Mouse (Mus musculus) thymus, adult 2 months (tissue): ENCODE data around the gene Brox. TPM values are rescaled to one million over a fixed set of nuclear protein-coding genes. Genes with fewer than 3 reads are reported as not detected.

ENCODE experiments used
- DNase-seq: peaks from one replicate; pipeline ENCODE4 v3.0.0; 2021
- H3K27ac ChIP-seq: fragments of 200-500 bp; 2 replicates; pipeline ENCODE4 v1.5.1; 2012; ENCODE audit warnings: low read length, control low read depth; ENCODE audit not compliant: control insufficient read depth, insufficient read depth
- H3K27me3 ChIP-seq: fragments of 200-500 bp; 2 replicates; pipeline ENCODE4 v1.6.1; 2012; ENCODE audit warnings: mild to moderate bottlenecking, low read length, moderate library complexity, mixed read lengths; ENCODE audit not compliant: control insufficient read depth, insufficient read depth
- H3K36me3 ChIP-seq: fragments of 200-500 bp; 2 replicates; pipeline ENCODE4 v1.6.1; 2012; ENCODE audit warnings: mild to moderate bottlenecking, low read length, moderate library complexity; ENCODE audit not compliant: control insufficient read depth, insufficient read depth
- H3K4me1 ChIP-seq: fragments of 200-500 bp; replicated peaks from 2 replicates; pipeline ENCODE4 v1.6.1; 2012; ENCODE audit warnings: low read length; ENCODE audit not compliant: control insufficient read depth, insufficient read depth
- H3K4me3 ChIP-seq: fragments of 200-500 bp; 2 replicates; pipeline ENCODE4 v1.5.1; 2012; ENCODE audit warnings: mild to moderate bottlenecking, low read length, control low read depth, moderate library complexity; ENCODE audit not compliant: control insufficient read depth, insufficient read depth
- CTCF ChIP-seq: fragments of 200-500 bp; IDR thresholded peaks from 2 replicates; pipeline ENCODE4 v1.5.1; 2012; ENCODE audit warnings: mild to moderate bottlenecking, control low read depth, low read length, moderate library complexity, borderline replicate concordance; ENCODE audit not compliant: control insufficient read depth, poor library complexity, insufficient read depth; ENCODE audit errors: extremely low read depth
- POLR2A ChIP-seq: fragments of 200-500 bp; IDR thresholded peaks from 2 replicates; pipeline ENCODE4 v1.6.1; 2012; ENCODE audit warnings: mild to moderate bottlenecking, low read length, control low read depth, moderate library complexity; ENCODE audit not compliant: control insufficient read depth, poor library complexity, insufficient read depth; ENCODE audit errors: extremely low read depth
- WGBS: fragments of 180-500 bp; shearing (Covaris S2); methylation state at CpG from one replicate; pipeline ENCODE4 v1.1.7; 2018; 5-methylcytosine and 5-hydroxymethylcytosine counted together
- polyA plus RNA-seq: library from polyadenylated mRNA; depleted of rRNA; stranded (reverse); fragments of >200 nt; gene quantifications from 2 replicates; pipeline ENCODE4 v1.2.3, GENCODE M21; 2012; rRNA removed

Brox gene
- polyA plus RNA-seq, 1 experiment: 34.2 TPM

- TF ChIP-seq POLR2A: no peak
- no peak for TF ChIP-seq CTCF
- no peaks in the 10 kb centered on the region for H3K36me3 ChIP-seq
- H3K4me1 ChIP-seq: no peaks in the 10 kb centered on the region
- DNase-seq: no peak
- WGBS: 93% methylated on average over 7 of the region's 7 CpGs
- no peak overlapping the region for H3K4me3 ChIP-seq
- no peaks in the 10 kb centered on the region for H3K27me3 ChIP-seq
- no peak overlapping the region for H3K27ac ChIP-seq
Observed at GRCm38 (mm10) chr1:183227469-183227868, 69.6 kb downstream of the Brox start.

Other genes with a start within 250 kb of the Brox start
- 28.9 and 29.7 TPM in 2 replicates for gene Disp1, start 75.7 kb downstream of the Brox start, polyA plus RNA-seq
- gene Aida, start 679 bp downstream of the Brox start, polyA plus RNA-seq: 19.8 and 24.7 TPM in 2 replicates
- 101 and 105 TPM in 2 replicates for gene Mia3, start 72.3 kb upstream of the Brox start, polyA plus RNA-seq
- gene Taf1a, start 91.7 kb upstream of the Brox start, polyA plus RNA-seq: 12.8 and 14.4 TPM in 2 replicates
- 1.6 TPM in 2 replicates for gene Hhipl2, start 120.9 kb upstream of the Brox start, polyA plus RNA-seq